Mouse (Mus musculus): Measurements from ENCODE around the gene Paqr5. TPM values are rescaled to one million over a fixed set of nuclear protein-coding genes. Genes with fewer than 3 reads are reported as not detected.

Paqr5 gene
- total RNA-seq, 1 experiment, result 0.27 TPM

DNA sequence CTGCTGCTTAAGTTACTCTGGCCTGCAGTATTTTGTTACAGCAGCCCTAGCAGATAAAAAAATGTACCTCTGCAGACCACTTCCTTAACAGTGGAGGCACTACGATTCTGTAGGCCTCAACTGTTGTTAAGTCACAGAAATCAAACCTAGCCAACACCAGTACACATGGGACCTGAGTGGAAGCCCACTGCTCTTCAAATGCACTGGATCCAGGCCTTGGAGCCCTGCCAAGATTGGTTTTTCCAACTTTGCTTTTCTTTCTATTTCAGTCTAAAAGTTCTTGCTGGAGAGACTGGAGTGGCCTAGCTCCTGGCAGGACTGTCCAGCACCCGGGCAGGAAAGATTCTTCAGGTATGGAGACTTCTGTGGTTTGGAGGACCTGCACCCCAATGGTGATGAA, 29.6 kb upstream of the Paqr5 start:
- no peak for DNase-seq (ENCODE audit: low read depth, low spot score)
- no peaks in the 10 kb centered on the region for H3K4me1 ChIP-seq (ENCODE audit: control insufficient read depth in 2 of 2, insufficient read depth in 2 of 2, low read length in 2 of 2, poor library complexity in 1 of 2)

GRCm38 (mm10) chr9:62050801-62051200, 24.1 kb upstream of the Paqr5 start:
- no peak overlapping the region for H3K9ac ChIP-seq (ENCODE audit: insufficient read depth, low read depth, low read length, poor library complexity, severe bottlenecking)
- in situ Hi-C loops (cut with MboI; ENCODE audit: low sequenced_read_pairs in 2 of 2, unreplicated experiment in 2 of 2), result no loop called here
- H3K36me3 ChIP-seq (ENCODE audit: control insufficient read depth, insufficient read depth, low read length, poor library complexity, severe bottlenecking), result no peaks in the 10 kb centered on the region
- no peak overlapping the region for H3K4me3 ChIP-seq (ENCODE audit: insufficient read depth in 1 of 2, low read depth in 1 of 2, low read length in 2 of 2, poor library complexity in 1 of 2, severe bottlenecking in 1 of 2)
- no peaks in the 10 kb centered on the region for H3K4me1 ChIP-seq (ENCODE audit: control insufficient read depth in 2 of 2, insufficient read depth in 2 of 2, low read length in 2 of 2, poor library complexity in 1 of 2)
- TF ChIP-seq ZC3H11A (IDR thresholded peaks at IDR 0.05; ENCODE audit: borderline replicate concordance, low read depth, low read length), result no peak
- no peak for TF ChIP-seq ZNF384 (IDR thresholded peaks at IDR 0.05; ENCODE audit: low read depth, low read length)
- no peak for TF ChIP-seq CHD2 (IDR thresholded peaks at IDR 0.05; ENCODE audit: low read depth, low read length)
- no peak for TF ChIP-seq HCFC1 (IDR thresholded peaks at IDR 0.05; ENCODE audit: borderline replicate concordance, insufficient read depth, low read length)
- TF ChIP-seq MAFK (IDR thresholded peaks at IDR 0.05; ENCODE audit: insufficient read depth, low read depth, low read length), result no peak
- DNase-seq (ENCODE audit: low read depth, low spot score), result no peak
- H3K27ac ChIP-seq (ENCODE audit: insufficient read depth, low read depth, low read length, poor library complexity, severe bottlenecking), result no peak overlapping the region
- H3K9me3 ChIP-seq (ENCODE audit: control insufficient read depth, insufficient read depth, low read depth, low read length), result no peaks in the 10 kb centered on the region

More for the DNA sequence above, 29.6 kb upstream of the Paqr5 start:
- in situ Hi-C loops (cut with MboI; ENCODE audit: low sequenced_read_pairs in 2 of 2, unreplicated experiment in 2 of 2), result no loop called here
- Histone ChIP-seq H3K36me3 (ENCODE audit: control insufficient read depth, insufficient read depth, low read length, poor library complexity, severe bottlenecking) (peaks cover 9% of the 10 kb centered on the region; the same call in 1 of the 2 replicates), H3K9me3 (ENCODE audit: control insufficient read depth, insufficient read depth, low read depth, low read length) (no peaks in the 10 kb centered on the region), H3K27ac (ENCODE audit: insufficient read depth, low read depth, low read length, poor library complexity, severe bottlenecking) (no peak overlapping the region), H3K9ac (ENCODE audit: insufficient read depth, low read depth, low read length, poor library complexity, severe bottlenecking) (no peak overlapping the region), H3K4me3 (ENCODE audit: insufficient read depth in 1 of 2, low read depth in 1 of 2, low read length in 2 of 2, poor library complexity in 1 of 2, severe bottlenecking in 1 of 2) (no peak overlapping the region)
- TF ChIP-seq MAFK (IDR thresholded peaks at IDR 0.05; ENCODE audit: insufficient read depth, low read depth, low read length) (no peak), CHD2 (IDR thresholded peaks at IDR 0.05; ENCODE audit: low read depth, low read length) (no peak), HCFC1 (IDR thresholded peaks at IDR 0.05; ENCODE audit: borderline replicate concordance, insufficient read depth, low read length) (no peak), ZC3H11A (IDR thresholded peaks at IDR 0.05; ENCODE audit: borderline replicate concordance, low read depth, low read length) (no peak), ZNF384 (IDR thresholded peaks at IDR 0.05; ENCODE audit: low read depth, low read length) (no peak)

DNA sequence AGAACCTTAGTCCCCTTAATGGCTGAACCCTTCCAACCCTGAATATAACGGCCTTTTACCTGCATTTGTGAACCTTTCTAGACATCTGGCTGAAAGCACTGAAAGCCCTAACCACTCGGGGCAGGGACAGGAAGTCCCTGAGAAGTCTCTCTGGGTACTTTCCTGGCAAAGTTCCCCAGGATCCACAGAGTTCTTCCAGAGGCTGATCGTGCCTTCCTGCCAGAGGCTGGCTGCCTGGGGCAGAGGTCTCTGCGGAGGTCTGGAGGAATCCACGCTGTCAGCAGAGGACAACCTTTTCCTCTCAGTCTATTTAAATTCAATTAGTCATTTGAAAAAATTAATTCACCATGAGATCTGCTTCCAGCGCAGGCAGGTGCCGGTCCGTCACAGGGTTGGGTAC, 22.5 kb upstream of the Paqr5 start:
- Histone ChIP-seq H3K9ac (ENCODE audit: insufficient read depth, low read depth, low read length, poor library complexity, severe bottlenecking) (no peak overlapping the region), H3K4me1 (ENCODE audit: control insufficient read depth in 2 of 2, insufficient read depth in 2 of 2, low read length in 2 of 2, poor library complexity in 1 of 2) (no peaks in the 10 kb centered on the region), H3K36me3 (ENCODE audit: control insufficient read depth, insufficient read depth, low read length, poor library complexity, severe bottlenecking) (no peaks in the 10 kb centered on the region), H3K4me3 (ENCODE audit: insufficient read depth in 1 of 2, low read depth in 1 of 2, low read length in 2 of 2, poor library complexity in 1 of 2, severe bottlenecking in 1 of 2) (no peak overlapping the region), H3K27ac (ENCODE audit: insufficient read depth, low read depth, low read length, poor library complexity, severe bottlenecking) (no peak overlapping the region), H3K9me3 (ENCODE audit: control insufficient read depth, insufficient read depth, low read depth, low read length) (no peaks in the 10 kb centered on the region)
- no peak for DNase-seq (ENCODE audit: low read depth, low spot score)
- in situ Hi-C loops (cut with MboI; ENCODE audit: low sequenced_read_pairs in 2 of 2, unreplicated experiment in 2 of 2), result loop anchor here in 1 of 2 experiments (10.0 kb wide), 1 partner anchor 196 kb away; no protein-coding TSS in a partner anchor
- TF ChIP-seq ZC3H11A (IDR thresholded peaks at IDR 0.05; ENCODE audit: borderline replicate concordance, low read depth, low read length) (no peak), HCFC1 (IDR thresholded peaks at IDR 0.05; ENCODE audit: borderline replicate concordance, insufficient read depth, low read length) (no peak), CHD2 (IDR thresholded peaks at IDR 0.05; ENCODE audit: low read depth, low read length) (no peak), ZNF384 (IDR thresholded peaks at IDR 0.05; ENCODE audit: low read depth, low read length) (no peak), MAFK (IDR thresholded peaks at IDR 0.05; ENCODE audit: insufficient read depth, low read depth, low read length) (no peak)

- DNase-seq (ENCODE audit: low read depth, low spot score), result no peak
- Histone ChIP-seq H3K36me3 (ENCODE audit: control insufficient read depth, insufficient read depth, low read length, poor library complexity, severe bottlenecking) (no peaks in the 10 kb centered on the region), H3K9me3 (ENCODE audit: control insufficient read depth, insufficient read depth, low read depth, low read length) (no peaks in the 10 kb centered on the region), H3K4me3 (ENCODE audit: insufficient read depth in 1 of 2, low read depth in 1 of 2, low read length in 2 of 2, poor library complexity in 1 of 2, severe bottlenecking in 1 of 2) (no peak overlapping the region), H3K9ac (ENCODE audit: insufficient read depth, low read depth, low read length, poor library complexity, severe bottlenecking) (no peak overlapping the region), H3K27ac (ENCODE audit: insufficient read depth, low read depth, low read length, poor library complexity, severe bottlenecking) (no peak overlapping the region), H3K4me1 (ENCODE audit: control insufficient read depth in 2 of 2, insufficient read depth in 2 of 2, low read length in 2 of 2, poor library complexity in 1 of 2) (no peaks in the 10 kb centered on the region)
- TF ChIP-seq CHD2 (IDR thresholded peaks at IDR 0.05; ENCODE audit: low read depth, low read length) (no peak), ZC3H11A (IDR thresholded peaks at IDR 0.05; ENCODE audit: borderline replicate concordance, low read depth, low read length) (no peak), MAFK (IDR thresholded peaks at IDR 0.05; ENCODE audit: insufficient read depth, low read depth, low read length) (no peak), ZNF384 (IDR thresholded peaks at IDR 0.05; ENCODE audit: low read depth, low read length) (no peak), HCFC1 (IDR thresholded peaks at IDR 0.05; ENCODE audit: borderline replicate concordance, insufficient read depth, low read length) (no peak)
- in situ Hi-C loops (cut with MboI; ENCODE audit: low sequenced_read_pairs in 2 of 2, unreplicated experiment in 2 of 2), result loop anchor here in 1 of 2 experiments (10.0 kb wide), 1 partner anchor 203 kb away; no protein-coding TSS in a partner anchor
Observed at GRCm38 (mm10) chr9:62042167-62042566, 15.5 kb upstream of the Paqr5 start.
